Mouse (Mus musculus) G1E (cell line): ENCODE results near the gene Ulk4. TPM values are rescaled to one million over a fixed set of nuclear protein-coding genes. Genes with fewer than 3 reads are reported as not detected.

Experiments
- ATAC-seq: 2 replicates; pipeline ENCODE4 v1.8.0; 2016; ENCODE audit warnings: mild to moderate bottlenecking; ENCODE audit not compliant: insufficient number of reproducible peaks, poor library complexity, low FRiP score, severe bottlenecking; ENCODE audit errors: extremely low read depth
- DNase-seq: peaks from one replicate; pipeline ENCODE4 v3.0.0; 2012; ENCODE audit warnings: low spot score
- H3K27me3 ChIP-seq: 2 replicates; pipeline ENCODE4 v1.6.1; 2012; ENCODE audit warnings: mild to moderate bottlenecking, low read length, inconsistent platforms; ENCODE audit not compliant: insufficient read depth
- H3K36me3 ChIP-seq: replicated peaks from 2 replicates; pipeline ENCODE3; 2012; ENCODE audit warnings: mild to moderate bottlenecking, inconsistent platforms
- H3K4me1 ChIP-seq: 2 replicates; pipeline ENCODE4 v1.6.1; 2012; ENCODE audit warnings: low read depth, low read length, inconsistent platforms, mixed read lengths; ENCODE audit not compliant: insufficient read depth
- H3K4me3 ChIP-seq: 2 replicates; pipeline ENCODE4 v1.5.1; 2012; ENCODE audit warnings: low read depth, mild to moderate bottlenecking, inconsistent platforms, low read length, moderate library complexity, mixed read lengths
- H3K9me3 ChIP-seq: replicated peaks from 2 replicates; pipeline ENCODE4 v1.6.1; 2012; ENCODE audit warnings: inconsistent platforms
- CTCF ChIP-seq: IDR thresholded peaks from 2 replicates; pipeline ENCODE4 v1.5.1; 2012; ENCODE audit warnings: low read depth, low read length, inconsistent platforms, mixed read lengths
- GATA1 ChIP-seq: IDR thresholded peaks from 2 replicates; pipeline ENCODE4 v1.6.1; 2012; ENCODE audit warnings: borderline replicate concordance, low read length, inconsistent platforms, mixed read lengths
- GATA2 ChIP-seq: IDR thresholded peaks from 2 replicates; pipeline ENCODE4 v1.6.1; 2012; ENCODE audit warnings: low read depth, low read length, inconsistent platforms, borderline replicate concordance
- POLR2AphosphoS5 ChIP-seq: IDR thresholded peaks from 2 replicates; pipeline ENCODE4 v1.6.1; 2012; ENCODE audit warnings: low read depth, low read length, inconsistent platforms; ENCODE audit not compliant: insufficient replicate concordance
- TAL1 ChIP-seq: conservative IDR thresholded peaks from 2 replicates; pipeline ENCODE4 v1.6.1; 2012; ENCODE audit warnings: low read depth, low read length, inconsistent platforms, mixed read lengths
- polyA plus RNA-seq: library from polyadenylated mRNA; stranded (reverse); fragments of >175 nt; gene quantifications from 2 replicates; pipeline ENCODE4 v1.2.3, GENCODE M21; 2012
- total RNA-seq, 2 experiments: library from RNA; stranded (forward) in 1 of 2; stranded (reverse) in 1 of 2; fragments of 200-1000 nt in 1 of 2; fragments of >200 nt in 1 of 2; fragmentation: Nextera tagmentation in 1 of 2; gene quantifications; 2 replicates each; pipeline ENCODE4 v1.2.3; 2014 to 2017

The Ulk4 gene
- total and polyA plus RNA-seq, 3 experiments: 0.52 to 3.2 (median 1.6) TPM

DNA sequence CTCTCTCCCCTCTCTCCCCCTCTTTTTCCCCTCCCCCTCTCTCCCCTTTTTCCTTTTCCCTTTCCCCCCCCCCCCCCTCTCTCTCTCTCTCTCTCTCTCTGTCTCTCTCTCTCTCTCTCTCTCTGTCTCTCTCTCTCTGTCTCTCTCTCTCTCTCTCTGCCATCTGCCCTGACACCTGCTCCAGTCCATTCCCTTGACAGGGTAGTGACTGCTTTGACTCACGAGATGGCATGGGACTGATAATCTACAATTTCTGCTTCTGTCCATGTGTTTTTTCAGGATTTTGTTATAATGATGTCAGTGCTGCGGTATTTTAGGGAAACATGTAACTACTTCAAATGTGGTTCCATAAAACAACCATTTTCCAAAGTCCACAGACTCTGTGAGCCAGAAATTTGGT is 147.5 kb downstream of the Ulk4 start:
- Histone ChIP-seq H3K36me3 (no peaks in the 10 kb centered on the region), H3K4me3 (no peak overlapping the region), H3K9me3 (peaks cover 23% of the 10 kb centered on the region), H3K4me1 (no peaks in the 10 kb centered on the region), H3K27me3 (peaks cover 2% of the 10 kb centered on the region; the same call in 1 of the 2 replicates)
- ATAC-seq (no peak), DNase-seq (no peak)
- TF ChIP-seq GATA1 (no peak), GATA2 (no peak), TAL1 (no peak), POLR2AphosphoS5 (no peak), CTCF (no peak)

DNA sequence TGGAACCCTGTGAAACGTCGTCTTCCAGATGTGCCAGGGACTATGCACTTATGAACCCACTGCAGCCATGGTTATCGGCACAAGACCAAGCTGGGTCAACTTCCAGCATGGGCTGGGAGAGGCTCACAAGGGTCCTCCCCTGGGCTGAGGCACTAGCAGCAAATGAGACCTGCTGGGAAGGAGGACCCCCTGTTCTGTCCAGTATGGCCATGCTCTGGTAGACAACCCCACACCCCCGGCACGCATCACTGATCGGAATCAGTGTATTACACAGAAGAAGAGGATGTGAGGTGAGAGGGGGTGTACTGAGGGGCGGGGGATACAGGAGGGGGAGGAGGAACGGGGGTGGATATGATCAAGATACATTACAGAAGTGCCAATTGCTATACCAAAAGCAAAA is 148.1 kb downstream of the Ulk4 start:
- Histone ChIP-seq H3K4me3 (no peak overlapping the region), H3K9me3 (peaks cover 23% of the 10 kb centered on the region), H3K4me1 (no peaks in the 10 kb centered on the region), H3K36me3 (no peaks in the 10 kb centered on the region), H3K27me3 (peaks cover 2% of the 10 kb centered on the region; the same call in 1 of the 2 replicates)
- DNase-seq (no peak), ATAC-seq (no peak)
- no peak for TF ChIP-seq GATA2
- no peak for TF ChIP-seq CTCF
- TF ChIP-seq GATA1: no peak

DNA sequence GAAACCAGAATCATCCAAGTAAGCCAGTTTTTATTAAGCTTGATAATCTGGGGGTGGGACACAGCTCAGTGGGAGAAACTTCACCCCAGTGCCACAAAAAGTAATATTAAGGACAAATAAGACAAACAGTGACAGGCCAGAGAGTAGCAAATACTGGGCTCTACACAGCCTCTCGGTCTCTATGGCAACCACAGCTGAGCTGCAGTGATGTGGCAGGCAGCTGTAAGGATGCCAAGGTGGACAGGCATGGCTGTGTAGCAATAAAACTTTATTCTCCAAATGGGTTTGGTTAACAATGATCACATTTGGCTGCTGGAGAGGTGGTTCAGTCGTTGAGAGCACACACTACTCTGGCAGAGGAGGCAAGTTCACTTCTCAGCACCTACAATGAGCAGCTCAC is 150.0 kb downstream of the Ulk4 start:
- no peak for ATAC-seq
- Histone ChIP-seq H3K4me1 (no peaks in the 10 kb centered on the region), H3K9me3 (peaks cover 23% of the 10 kb centered on the region), H3K4me3 (no peak overlapping the region), H3K27me3 (0 out of 2 replicates have a peak, but pooled peaks cover 2% of the 10 kb centered on the region), H3K36me3 (no peaks in the 10 kb centered on the region)
- DNase-seq: no peak
- TF ChIP-seq GATA1 (no peak), TAL1 (no peak), CTCF (no peak), POLR2AphosphoS5 (no peak), GATA2 (no peak)

DNA sequence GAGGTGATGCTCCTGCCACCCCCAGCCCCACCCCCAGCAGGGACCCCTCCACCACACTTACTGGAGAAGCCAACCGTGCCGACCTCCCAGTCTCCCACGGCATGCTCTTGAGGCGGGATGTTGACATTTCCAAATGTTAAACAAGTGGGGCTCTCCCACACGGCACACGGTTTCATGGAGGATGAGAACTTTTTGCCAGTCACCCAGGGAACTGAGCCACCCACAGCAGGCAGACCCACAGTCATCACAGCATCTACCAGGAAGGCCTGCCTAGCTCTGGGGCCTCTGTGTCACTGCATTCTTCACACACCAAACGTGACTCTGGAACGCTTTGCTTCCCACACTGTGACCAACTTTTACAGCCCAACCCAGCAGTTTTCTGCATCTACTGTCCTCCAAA is 152.3 kb downstream of the Ulk4 start:
- Histone ChIP-seq H3K27me3 (0 out of 2 replicates have a peak, but pooled peaks cover 2% of the 10 kb centered on the region), H3K4me1 (no peaks in the 10 kb centered on the region), H3K36me3 (no peaks in the 10 kb centered on the region), H3K9me3 (peaks cover 17% of the 10 kb centered on the region), H3K4me3 (no peak overlapping the region)
- DNase-seq (no peak), ATAC-seq (no peak)
- TF ChIP-seq CTCF (no peak), GATA1 (no peak), POLR2AphosphoS5 (no peak), TAL1 (no peak), GATA2 (no peak)

DNA sequence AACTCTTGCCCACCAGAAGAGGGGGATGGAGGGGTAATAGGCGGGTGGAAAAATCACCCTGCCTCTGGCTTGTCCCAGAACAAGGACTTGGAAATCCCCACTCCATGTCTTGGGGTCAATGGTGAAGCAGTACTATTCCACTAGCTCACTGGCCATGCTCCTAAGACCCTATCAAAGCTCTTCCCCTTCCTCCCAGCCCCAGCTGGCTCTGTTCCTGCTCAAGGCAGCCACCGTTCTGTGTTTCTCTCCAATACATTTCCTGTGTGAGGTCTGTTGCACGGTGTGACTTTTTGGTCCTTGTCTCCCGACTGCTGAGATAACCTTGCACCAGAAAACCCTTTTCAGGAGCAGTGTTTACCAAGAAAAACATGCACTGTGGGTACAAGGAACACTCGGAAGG is 155.0 kb downstream of the Ulk4 start:
- H3K9me3 ChIP-seq: peaks cover 3% of the 10 kb centered on the region
- H3K27me3 ChIP-seq: 0 out of 2 replicates have a peak, but pooled peaks cover 2% of the 10 kb centered on the region
- DNase-seq (no peak), ATAC-seq (no peak)
- no peaks in the 10 kb centered on the region for H3K4me1 ChIP-seq
- no peaks in the 10 kb centered on the region for H3K36me3 ChIP-seq
- no peak overlapping the region for H3K4me3 ChIP-seq
- TF ChIP-seq GATA2 (no peak), TAL1 (no peak), GATA1 (no peak), CTCF (no peak), POLR2AphosphoS5 (no peak)

DNA sequence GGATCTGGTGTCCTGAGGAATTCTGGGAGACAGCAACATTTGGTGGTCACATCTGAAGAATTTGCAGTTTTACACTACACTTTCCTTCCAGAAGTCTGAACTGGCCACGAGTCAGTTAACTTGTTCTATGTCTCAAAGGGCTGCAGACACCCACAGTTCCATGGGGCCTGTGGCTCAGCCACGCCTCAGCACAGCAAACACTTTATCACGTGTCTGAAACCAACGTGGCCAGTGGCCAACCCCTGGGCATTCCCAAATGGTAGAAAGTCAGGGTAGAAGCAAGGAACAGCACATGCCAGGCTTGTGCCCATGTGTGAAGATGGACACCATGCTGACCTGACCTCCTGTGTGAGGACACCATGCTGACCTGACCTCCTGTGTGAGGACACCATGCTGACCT is 159.1 kb downstream of the Ulk4 start:
- Histone ChIP-seq H3K9me3 (peaks cover 3% of the 10 kb centered on the region), H3K4me3 (no peak overlapping the region), H3K27me3 (0 out of 2 replicates have a peak, but pooled peaks cover 2% of the 10 kb centered on the region), H3K4me1 (no peaks in the 10 kb centered on the region), H3K36me3 (no peaks in the 10 kb centered on the region)
- ATAC-seq (no peak), DNase-seq (no peak)
- TF ChIP-seq POLR2AphosphoS5 (no peak), GATA2 (no peak), TAL1 (no peak), CTCF (no peak), GATA1 (no peak)

DNA sequence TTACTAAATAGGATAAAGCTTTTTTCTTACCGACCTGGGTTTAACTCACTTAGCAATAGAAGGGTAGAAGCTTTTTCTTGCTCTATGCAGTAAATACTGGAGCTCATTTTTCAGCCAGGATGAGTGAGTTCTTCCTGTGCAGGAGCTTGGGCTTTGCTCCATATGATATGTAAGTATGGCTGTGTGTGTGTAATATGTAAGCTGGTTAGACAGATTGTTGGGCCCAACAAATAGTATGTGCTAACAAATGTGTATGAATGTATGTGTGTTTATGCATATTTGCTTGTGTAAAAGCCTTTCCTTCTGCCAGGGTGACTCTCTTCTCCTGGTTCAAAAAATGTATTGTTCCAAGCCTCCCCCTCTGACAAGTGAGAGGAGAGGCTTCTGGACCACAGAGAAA is 164.9 kb downstream of the Ulk4 start:
- no peaks in the 10 kb centered on the region for H3K27me3 ChIP-seq
- TF ChIP-seq TAL1 (no peak), POLR2AphosphoS5 (no peak), GATA1 (no peak), GATA2 (no peak), CTCF (no peak)
- H3K9me3 ChIP-seq: no peaks in the 10 kb centered on the region
- DNase-seq: no peak
- no peak for ATAC-seq
- H3K36me3 ChIP-seq: no peaks in the 10 kb centered on the region
- no peaks in the 10 kb centered on the region for H3K4me1 ChIP-seq
- no peak overlapping the region for H3K4me3 ChIP-seq
